Mouse (Mus musculus): ENCODE data around the gene Slit3.

Gene Slit3

GRCm38 (mm10) chr11:35087454-35087853, 33.6 kb upstream of the Slit3 start:
- H3K4me3 ChIP-seq (replicated peaks; ENCODE audit: low read length), result no peak overlapping the region
- H3K27me3 ChIP-seq (ENCODE audit: insufficient read depth, low read length), result no peaks in the 10 kb centered on the region
- H3K36me3 ChIP-seq (ENCODE audit: insufficient read depth, low read length), result no peaks in the 10 kb centered on the region
- H3K9me3 ChIP-seq (ENCODE audit: low read length), result no peaks in the 10 kb centered on the region
- H3K4me1 ChIP-seq (replicated peaks; ENCODE audit: low read depth, low read length), result peaks cover 8% of the 10 kb centered on the region; the same call in 1 of the 2 replicates
- no peak for TF ChIP-seq NANOG (IDR thresholded peaks at IDR 0.05; ENCODE audit: borderline replicate concordance, low read length)
- TF ChIP-seq POU5F1 (IDR thresholded peaks at IDR 0.05; ENCODE audit: borderline replicate concordance, low read length), result no peak
- TF ChIP-seq CTCF (conservative IDR thresholded peaks at IDR 0.05; ENCODE audit: low read length), result no peak

GRCm38 (mm10) chr11:35088136-35088535, 32.9 kb upstream of the Slit3 start:
- peaks cover 8% of the 10 kb centered on the region; the same call in 1 of the 2 replicates for H3K4me1 ChIP-seq (replicated peaks; ENCODE audit: low read depth, low read length)
- no peaks in the 10 kb centered on the region for H3K36me3 ChIP-seq (ENCODE audit: insufficient read depth, low read length)
- TF ChIP-seq NANOG (IDR thresholded peaks at IDR 0.05; ENCODE audit: borderline replicate concordance, low read length), result no peak
- no peak for TF ChIP-seq POU5F1 (IDR thresholded peaks at IDR 0.05; ENCODE audit: borderline replicate concordance, low read length)
- TF ChIP-seq CTCF (conservative IDR thresholded peaks at IDR 0.05; ENCODE audit: low read length), result no peak
- no peak overlapping the region for H3K4me3 ChIP-seq (replicated peaks; ENCODE audit: low read length)
- no peaks in the 10 kb centered on the region for H3K27me3 ChIP-seq (ENCODE audit: insufficient read depth, low read length)
- H3K9me3 ChIP-seq (ENCODE audit: low read length), result no peaks in the 10 kb centered on the region

GRCm38 (mm10) chr11:35090629-35091335, 30.2 kb upstream of the Slit3 start:
- TF ChIP-seq CTCF (conservative IDR thresholded peaks at IDR 0.05; ENCODE audit: low read length), result no peak
- TF ChIP-seq POU5F1 (IDR thresholded peaks at IDR 0.05; ENCODE audit: borderline replicate concordance, low read length), result no peak
- no peak for TF ChIP-seq NANOG (IDR thresholded peaks at IDR 0.05; ENCODE audit: borderline replicate concordance, low read length)

GRCm38 (mm10) chr11:35096538-35096937, 24.5 kb upstream of the Slit3 start:
- Histone ChIP-seq H3K4me3 (replicated peaks; ENCODE audit: low read length) (no peak overlapping the region), H3K4me1 (replicated peaks; ENCODE audit: low read depth, low read length) (no peaks in the 10 kb centered on the region), H3K9me3 (ENCODE audit: low read length) (no peaks in the 10 kb centered on the region), H3K27me3 (ENCODE audit: insufficient read depth, low read length) (no peaks in the 10 kb centered on the region), H3K36me3 (ENCODE audit: insufficient read depth, low read length) (no peaks in the 10 kb centered on the region)
- TF ChIP-seq CTCF (conservative IDR thresholded peaks at IDR 0.05; ENCODE audit: low read length) (no peak), NANOG (IDR thresholded peaks at IDR 0.05; ENCODE audit: borderline replicate concordance, low read length) (no peak), POU5F1 (IDR thresholded peaks at IDR 0.05; ENCODE audit: borderline replicate concordance, low read length) (no peak)

More at GRCm38 (mm10) chr11:35090629-35091335, 30.2 kb upstream of the Slit3 start:
- no peaks in the 10 kb centered on the region for H3K27me3 ChIP-seq (ENCODE audit: insufficient read depth, low read length)
- peaks cover 7% of the 10 kb centered on the region; the same call in 1 of the 2 replicates for H3K4me1 ChIP-seq (replicated peaks; ENCODE audit: low read depth, low read length)
- no peaks in the 10 kb centered on the region for H3K9me3 ChIP-seq (ENCODE audit: low read length)
- no peak overlapping the region for H3K4me3 ChIP-seq (replicated peaks; ENCODE audit: low read length)
- H3K36me3 ChIP-seq (ENCODE audit: insufficient read depth, low read length), result no peaks in the 10 kb centered on the region

- TF ChIP-seq NANOG (IDR thresholded peaks at IDR 0.05; ENCODE audit: borderline replicate concordance, low read length), result no peak
- TF ChIP-seq POU5F1 (IDR thresholded peaks at IDR 0.05; ENCODE audit: borderline replicate concordance, low read length), result no peak
- TF ChIP-seq CTCF (conservative IDR thresholded peaks at IDR 0.05; ENCODE audit: low read length), result no peak
- no peak overlapping the region for H3K4me3 ChIP-seq (replicated peaks; ENCODE audit: low read length)
- no peaks in the 10 kb centered on the region for H3K36me3 ChIP-seq (ENCODE audit: insufficient read depth, low read length)
- H3K4me1 ChIP-seq (replicated peaks; ENCODE audit: low read depth, low read length), result peaks cover 3% of the 10 kb centered on the region; the same call in 1 of the 2 replicates
- H3K9me3 ChIP-seq (ENCODE audit: low read length), result no peaks in the 10 kb centered on the region
- no peaks in the 10 kb centered on the region for H3K27me3 ChIP-seq (ENCODE audit: insufficient read depth, low read length)
Measured at GRCm38 (mm10) chr11:35109781-35110180, 11.2 kb upstream of the Slit3 start.

- Histone ChIP-seq H3K4me3 (replicated peaks; ENCODE audit: low read length) (no peak overlapping the region), H3K27me3 (ENCODE audit: insufficient read depth, low read length) (no peaks in the 10 kb centered on the region), H3K9me3 (ENCODE audit: low read length) (no peaks in the 10 kb centered on the region), H3K36me3 (ENCODE audit: insufficient read depth, low read length) (no peaks in the 10 kb centered on the region), H3K4me1 (replicated peaks; ENCODE audit: low read depth, low read length) (peaks cover 3% of the 10 kb centered on the region; the same call in 1 of the 2 replicates)
- TF ChIP-seq CTCF (conservative IDR thresholded peaks at IDR 0.05; ENCODE audit: low read length), result no peak
- no peak for TF ChIP-seq POU5F1 (IDR thresholded peaks at IDR 0.05; ENCODE audit: borderline replicate concordance, low read length)
- no peak for TF ChIP-seq NANOG (IDR thresholded peaks at IDR 0.05; ENCODE audit: borderline replicate concordance, low read length)
Measured at GRCm38 (mm10) chr11:35110784-35111183, 10.2 kb upstream of the Slit3 start.

GRCm38 (mm10) chr11:35113290-35113689, 7.7 kb upstream of the Slit3 start:
- TF ChIP-seq POU5F1 (IDR thresholded peaks at IDR 0.05; ENCODE audit: borderline replicate concordance, low read length), result no peak
- no peak for TF ChIP-seq CTCF (conservative IDR thresholded peaks at IDR 0.05; ENCODE audit: low read length)
- no peak for TF ChIP-seq NANOG (IDR thresholded peaks at IDR 0.05; ENCODE audit: borderline replicate concordance, low read length)
- Histone ChIP-seq H3K36me3 (ENCODE audit: insufficient read depth, low read length) (no peaks in the 10 kb centered on the region), H3K9me3 (ENCODE audit: low read length) (no peaks in the 10 kb centered on the region), H3K4me1 (replicated peaks; ENCODE audit: low read depth, low read length) (peaks cover 3% of the 10 kb centered on the region; the same call in 1 of the 2 replicates), H3K27me3 (ENCODE audit: insufficient read depth, low read length) (0 out of 2 replicates have a peak, but pooled peaks cover 2% of the 10 kb centered on the region), H3K4me3 (replicated peaks; ENCODE audit: low read length) (no peak overlapping the region)

GRCm38 (mm10) chr11:35116436-35116835, 4.6 kb upstream of the Slit3 start:
- Histone ChIP-seq H3K4me1 (replicated peaks; ENCODE audit: low read depth, low read length) (peaks cover 11% of the 10 kb centered on the region; the same call in 1 of the 2 replicates), H3K9me3 (ENCODE audit: low read length) (no peaks in the 10 kb centered on the region), H3K4me3 (replicated peaks; ENCODE audit: low read length) (no peak overlapping the region), H3K36me3 (ENCODE audit: insufficient read depth, low read length) (no peaks in the 10 kb centered on the region), H3K27me3 (ENCODE audit: insufficient read depth, low read length) (peaks cover 18% of the 10 kb centered on the region)
- TF ChIP-seq CTCF (conservative IDR thresholded peaks at IDR 0.05; ENCODE audit: low read length) (no peak), POU5F1 (IDR thresholded peaks at IDR 0.05; ENCODE audit: borderline replicate concordance, low read length) (no peak), NANOG (IDR thresholded peaks at IDR 0.05; ENCODE audit: borderline replicate concordance, low read length) (no peak)

All from E14TG2a.4 (cell line).